Mouse (Mus musculus) adipocyte (in vitro differentiated cells): ENCODE results near the gene Sdf4.

Experiments used
- DNase-seq: peaks from one replicate; pipeline ENCODE4 v3.0.0-alpha.2; 2016; ENCODE audit warnings: low spot score

Gene Sdf4

DNA sequence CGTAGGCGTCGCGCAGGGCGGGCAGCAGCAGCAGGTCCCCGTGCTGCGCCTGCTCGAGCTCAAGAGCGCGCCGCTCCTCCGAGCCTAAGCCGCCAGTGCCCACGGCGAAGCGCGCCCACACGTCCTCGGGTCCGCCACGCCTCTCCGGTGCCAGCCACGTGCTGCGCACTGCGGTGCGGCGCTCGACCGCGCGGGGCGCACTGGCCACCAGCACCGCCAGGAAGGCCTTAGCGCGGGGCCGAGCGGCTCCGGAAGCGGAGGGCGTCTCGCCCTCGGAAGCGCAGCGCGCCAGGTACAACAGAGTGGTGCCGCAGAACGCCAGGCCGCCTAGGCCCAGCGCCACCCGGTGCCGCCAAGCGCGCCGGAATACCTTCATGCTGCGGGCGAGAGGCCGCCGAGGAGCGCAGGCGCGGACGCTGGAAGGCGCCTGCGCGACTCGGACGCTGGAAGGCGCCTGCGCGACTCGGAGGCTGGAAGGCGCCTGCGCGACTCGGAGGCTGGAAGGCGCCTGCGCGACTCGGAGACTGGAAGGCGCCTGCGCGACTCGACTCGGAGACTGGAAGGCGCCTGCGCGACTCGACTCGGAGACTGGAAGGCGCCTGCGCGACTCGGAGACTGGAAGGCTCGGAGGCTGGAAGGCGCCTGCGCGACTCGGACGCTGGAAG is at the start of gene Sdf4, which contains the start of gene B3galt6:
Sdf4 (plus strand) TSS at position 632 of the 665 bp plus-strand sequence.
B3galt6 (minus strand) TSS at position 409 of the 665 bp plus-strand sequence.
- peak; percentile 82 for DNase-seq

DNA sequence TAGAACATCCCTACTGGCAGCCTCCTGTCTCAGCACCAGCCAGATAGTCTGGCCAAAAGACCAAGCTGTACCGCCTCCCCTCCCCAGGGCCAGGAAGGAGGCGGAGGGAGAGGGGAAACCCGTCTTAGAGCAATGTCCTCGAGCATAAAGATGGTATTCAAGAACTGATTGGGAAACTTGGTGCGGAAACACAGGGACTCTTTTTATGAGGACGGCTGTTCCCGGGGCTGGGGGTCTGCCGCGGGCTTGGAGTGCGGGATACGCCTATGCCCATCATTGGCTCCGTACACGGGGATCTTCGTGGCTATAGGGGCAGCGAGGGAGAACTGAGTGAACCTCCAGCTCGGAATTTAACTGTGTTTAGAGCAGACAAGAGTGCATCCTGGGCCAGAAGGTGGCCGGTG is 49.6 kb upstream of the Sdf4 start:
- peak; percentile 33 for DNase-seq

DNA sequence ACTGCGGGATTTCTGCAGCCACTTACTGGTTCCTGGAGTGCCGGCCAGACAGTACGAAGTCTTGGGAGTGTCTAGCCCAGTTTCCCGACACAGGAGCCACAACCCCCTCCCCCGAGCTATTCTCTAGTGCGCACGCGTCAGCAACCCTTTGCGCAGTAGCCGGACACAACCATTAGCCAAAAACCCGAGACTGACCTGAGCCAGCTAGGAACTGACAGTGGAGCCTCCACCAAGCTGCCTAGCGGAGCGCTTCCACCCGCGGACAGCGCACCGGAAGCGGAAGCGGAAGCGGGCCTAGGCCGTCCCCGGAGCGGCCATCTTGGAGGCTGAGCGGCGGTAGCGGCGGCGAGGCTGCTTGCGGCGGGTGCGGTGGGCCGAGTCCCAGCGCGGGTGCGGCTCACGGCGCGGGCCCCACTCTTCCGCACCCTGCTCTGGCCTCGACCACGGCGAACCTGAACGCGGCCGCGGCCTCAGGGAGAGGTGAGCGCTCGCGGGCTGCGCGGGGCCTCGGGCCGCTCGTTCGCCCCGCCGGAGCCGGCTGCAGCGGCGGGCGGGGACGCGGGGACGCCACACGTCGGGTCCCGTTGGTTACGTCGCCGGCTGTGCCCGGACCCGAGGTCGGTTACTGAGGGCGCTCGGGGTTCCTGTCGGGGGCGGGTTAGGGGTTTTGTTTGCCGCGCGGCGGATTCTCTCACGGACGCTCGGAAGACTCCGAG is 49.0 kb upstream of the Sdf4 start, which contains the start of gene Ube2j2:
Ube2j2 (plus strand) TSS at position 298 of the 716 bp plus-strand sequence.
- DNase-seq = peak; percentile 97

DNA sequence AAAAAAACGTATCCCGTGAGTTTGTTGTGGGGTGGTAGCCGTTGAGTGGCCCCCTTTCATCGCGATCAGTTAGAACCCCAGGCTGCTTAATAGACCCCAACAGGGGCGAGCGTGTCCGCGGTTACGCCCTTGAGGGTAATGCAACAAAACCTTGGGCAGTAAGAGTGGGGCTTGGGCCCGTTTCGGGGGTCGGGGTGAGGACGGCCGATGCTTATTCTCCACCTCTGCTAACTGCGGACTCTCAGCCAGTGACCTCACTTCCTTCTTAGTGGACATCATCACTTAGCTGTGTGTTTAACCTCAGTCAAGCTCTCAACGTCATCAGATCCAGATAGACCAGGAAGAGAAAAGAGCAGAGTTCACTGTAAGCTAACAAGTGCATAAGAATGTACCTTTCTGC is 48.4 kb upstream of the Sdf4 start:
- no peak for DNase-seq

DNA sequence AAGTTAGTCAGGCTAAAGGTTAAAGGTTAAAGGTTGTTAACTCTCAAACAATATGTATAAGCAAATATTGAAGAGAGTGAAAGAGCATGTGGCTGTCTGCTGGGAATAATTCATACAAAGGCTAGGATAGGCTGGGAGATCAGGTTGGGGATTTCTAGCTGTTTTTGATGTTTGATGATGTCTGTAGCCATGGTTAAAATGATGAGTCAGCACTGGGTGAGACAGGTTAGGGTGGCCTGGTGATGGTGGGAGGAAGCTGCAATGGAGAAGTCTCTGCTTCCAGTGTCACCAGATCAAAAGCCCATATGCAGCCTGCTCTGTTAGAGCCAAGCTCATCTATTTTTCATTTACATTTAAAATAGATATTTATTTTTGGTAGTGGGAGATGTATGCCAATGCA is 45.6 kb upstream of the Sdf4 start:
- DNase-seq = no peak

DNA sequence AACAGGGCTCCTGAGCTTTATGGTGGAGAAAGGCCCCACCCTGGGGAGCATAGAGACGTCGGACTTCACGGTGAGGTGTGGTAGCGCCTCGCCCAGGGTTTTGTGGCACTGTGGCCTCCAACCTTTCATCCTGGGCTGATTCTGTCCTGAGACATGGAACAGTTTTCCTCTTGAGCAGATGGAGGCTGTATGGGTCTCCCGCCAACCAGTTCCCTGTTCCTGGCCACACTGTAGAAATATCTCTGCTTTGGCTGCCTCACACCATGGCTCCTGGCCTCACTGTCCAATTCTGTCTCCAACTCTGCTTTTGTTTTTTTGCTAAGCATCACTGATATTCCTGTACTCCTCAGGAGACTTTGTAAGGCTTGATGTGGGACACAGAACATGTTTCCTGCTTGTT is 37.2 kb upstream of the Sdf4 start:
- no peak for DNase-seq

DNA sequence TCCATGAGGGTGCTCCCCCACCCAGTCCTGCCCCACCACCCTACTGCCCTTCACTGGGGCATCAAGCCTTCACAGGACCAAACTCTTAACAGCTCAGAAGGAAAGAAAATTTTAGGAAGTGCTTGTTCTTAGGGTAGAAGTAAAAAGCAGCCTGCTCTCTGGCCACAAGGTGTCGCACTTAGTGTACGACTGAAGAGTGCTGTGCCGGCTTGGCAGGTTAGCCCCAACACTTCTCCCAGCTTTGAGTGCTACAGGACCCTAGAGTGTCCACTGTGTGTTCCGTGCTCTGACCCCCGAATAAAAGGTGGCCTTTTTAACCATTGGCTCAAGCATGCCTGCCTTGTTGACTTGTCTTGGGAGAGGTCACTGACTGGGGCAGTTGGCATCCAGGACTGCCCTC is 33.4 kb upstream of the Sdf4 start:
- peak; percentile 76 for DNase-seq

DNA sequence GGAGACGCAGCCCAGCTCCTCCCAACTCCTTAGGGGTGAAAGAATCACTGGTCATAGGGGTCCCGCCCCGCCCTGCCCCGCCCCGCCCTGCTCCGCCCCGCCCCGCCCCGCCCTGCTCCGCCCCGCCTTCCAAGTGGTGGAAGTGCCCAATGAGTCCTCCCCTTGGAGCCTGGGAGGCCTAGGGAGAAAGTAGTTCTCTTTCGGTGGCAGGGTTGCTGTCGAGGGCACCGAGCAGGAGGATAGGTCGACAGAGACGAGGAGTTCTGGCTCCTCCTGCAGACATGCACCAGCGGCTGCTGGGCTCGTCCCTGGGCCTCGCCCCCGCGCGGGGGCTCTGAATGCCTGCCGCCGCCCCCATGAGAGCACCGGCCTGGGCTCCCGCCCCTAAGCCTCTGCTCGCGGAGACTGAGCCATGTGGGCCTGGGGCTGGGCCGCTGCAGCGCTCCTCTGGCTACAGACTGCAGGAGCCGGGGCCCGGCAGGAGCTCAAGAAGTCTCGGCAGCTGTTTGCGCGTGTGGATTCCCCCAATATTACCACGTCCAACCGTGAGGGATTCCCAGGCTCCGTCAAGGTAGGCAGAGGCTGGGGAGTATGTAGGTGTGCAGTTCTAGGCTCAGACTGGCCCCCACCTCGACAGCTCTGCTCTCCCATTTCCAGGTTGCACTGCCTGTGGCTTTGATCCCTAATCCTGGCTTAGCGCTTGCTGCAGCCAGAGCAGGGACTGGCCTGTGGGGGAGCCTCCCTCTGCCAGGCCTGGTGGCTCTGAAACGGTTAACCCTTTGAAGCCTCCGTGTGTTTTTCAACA is 30.3 kb upstream of the Sdf4 start, which contains the start of gene C1qtnf12:
C1qtnf12 (plus strand) TSS at position 152 of the 805 bp plus-strand sequence.
- DNase-seq = no peak

DNA sequence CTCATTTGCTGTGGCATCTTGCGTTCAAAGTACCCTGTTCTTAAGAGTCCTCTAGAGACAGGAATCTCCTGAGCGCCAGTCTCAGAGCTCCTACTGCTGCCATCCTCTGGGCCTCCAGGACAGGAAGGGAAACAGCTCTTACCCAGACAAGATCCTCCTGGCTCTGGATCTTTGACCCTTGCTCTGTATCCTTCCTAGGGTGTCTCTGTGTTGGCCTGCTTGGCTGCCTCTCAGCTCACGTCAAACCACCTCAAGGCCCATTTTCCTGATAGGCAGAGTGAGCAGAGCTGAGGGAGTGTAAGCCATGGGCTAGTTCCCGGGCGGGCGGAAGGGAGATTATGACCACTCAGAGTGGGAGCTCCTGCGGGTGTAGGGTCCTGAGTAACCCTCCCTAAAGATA is 29.6 kb upstream of the Sdf4 start:
- peak; percentile 54 for DNase-seq

DNA sequence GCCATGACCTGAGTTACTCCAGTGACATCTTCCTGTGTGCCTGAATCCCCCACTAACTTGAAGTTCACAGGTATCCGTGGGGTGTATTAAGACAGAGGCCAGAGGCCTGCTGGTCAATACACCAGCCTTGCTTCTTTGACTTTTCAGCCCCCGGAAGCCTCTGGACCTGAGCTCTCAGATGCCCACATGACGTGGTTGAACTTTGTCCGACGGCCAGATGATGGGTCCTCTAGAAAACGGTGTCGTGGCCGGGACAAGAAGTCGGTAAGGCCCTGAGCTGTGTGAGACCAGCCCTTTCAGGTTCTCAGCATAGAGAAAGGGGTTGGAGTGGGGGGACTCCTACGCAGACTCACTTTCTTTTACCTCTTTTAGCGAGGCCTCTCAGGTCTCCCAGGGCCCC is 28.3 kb upstream of the Sdf4 start:
- DNase-seq = no peak

DNA sequence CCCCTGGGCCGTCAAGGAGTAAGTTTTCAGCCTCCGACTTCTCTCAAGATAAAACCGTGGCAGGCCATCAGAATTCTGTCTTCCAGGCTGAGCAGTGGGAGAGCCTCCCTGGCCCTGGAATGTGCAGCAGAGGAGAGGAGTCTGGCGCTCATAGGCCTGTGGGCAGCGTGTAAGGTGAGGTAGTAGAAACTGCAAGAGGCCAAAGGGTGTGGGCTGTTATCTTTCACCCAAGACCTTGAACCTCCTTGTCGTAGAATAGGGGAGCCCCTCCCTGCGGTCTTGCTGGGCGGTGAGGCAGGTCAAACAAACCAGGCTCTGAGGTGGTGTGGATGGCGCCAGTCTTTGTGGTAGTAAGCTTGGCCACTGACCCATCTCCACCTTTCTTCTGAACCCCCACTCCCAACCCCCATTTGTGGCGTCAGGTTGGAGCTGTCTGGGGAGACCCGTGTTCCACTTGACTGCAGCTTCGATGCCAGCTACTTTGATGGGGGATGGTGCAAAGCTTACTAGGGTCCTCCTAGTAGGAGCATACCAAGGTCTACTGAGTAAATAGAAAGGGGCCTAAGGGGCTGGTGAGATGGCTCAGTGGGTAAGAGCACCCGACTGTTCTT is 23.5 kb upstream of the Sdf4 start:
- no peak for DNase-seq

DNA sequence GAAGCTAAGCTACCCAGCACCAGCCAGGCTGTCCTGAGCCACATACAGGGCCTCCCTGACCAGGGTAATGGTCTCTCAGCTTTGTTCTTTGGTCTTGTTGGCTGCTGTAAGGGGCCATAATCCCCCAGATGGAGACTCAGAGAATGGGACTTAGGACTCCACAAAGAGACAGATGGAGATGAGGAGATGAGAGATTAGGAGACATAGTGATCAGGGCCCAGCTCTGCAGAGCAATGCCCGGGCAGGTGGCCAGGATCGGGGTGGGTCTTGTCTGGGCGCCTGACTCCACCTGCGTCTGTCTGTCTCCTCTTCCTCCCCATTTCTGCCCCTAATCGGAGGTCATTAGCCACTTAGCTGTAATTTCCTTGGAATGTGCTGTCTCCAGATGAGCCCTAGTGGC is 22.4 kb upstream of the Sdf4 start:
- DNase-seq = no peak

DNA sequence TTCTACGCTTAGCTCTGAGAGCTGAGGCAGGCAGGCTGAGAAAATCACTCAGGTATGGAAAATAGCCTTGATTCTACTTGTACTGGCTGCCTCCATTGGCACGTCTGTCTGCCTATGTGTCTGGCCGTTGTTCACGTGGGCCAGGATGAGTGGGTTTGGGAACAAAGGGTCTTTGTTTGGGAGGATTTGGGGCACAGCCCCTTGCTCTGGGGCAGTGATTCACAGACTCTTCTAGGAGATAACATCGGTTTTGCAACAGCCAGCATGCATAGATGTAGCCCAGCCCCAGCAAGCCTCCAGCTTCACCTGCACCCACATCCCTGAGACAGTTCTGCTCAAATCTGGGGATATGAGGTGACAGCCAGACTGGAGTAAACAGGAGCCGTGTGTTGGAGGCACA is 20.0 kb upstream of the Sdf4 start:
- no peak for DNase-seq

DNA sequence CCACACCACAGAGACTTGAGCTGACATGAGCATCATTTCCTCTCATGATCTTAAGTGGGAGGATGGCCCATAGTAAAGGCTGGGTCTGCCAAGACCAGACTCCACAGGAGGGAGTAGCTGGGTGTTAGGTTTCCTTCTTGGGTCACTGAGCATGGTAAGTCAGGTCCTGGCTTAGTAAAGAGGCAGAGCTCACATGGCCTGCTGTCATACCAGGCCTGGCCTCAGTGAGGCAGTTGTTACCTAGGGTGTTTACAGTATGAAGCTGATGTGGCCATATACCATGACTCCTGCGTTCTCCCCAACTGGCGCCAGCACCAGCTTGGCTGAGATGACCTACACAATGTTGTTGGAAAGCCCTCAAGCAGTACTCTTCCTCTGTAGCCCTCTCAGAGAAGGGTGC is 19.4 kb upstream of the Sdf4 start:
- DNase-seq = no peak

DNA sequence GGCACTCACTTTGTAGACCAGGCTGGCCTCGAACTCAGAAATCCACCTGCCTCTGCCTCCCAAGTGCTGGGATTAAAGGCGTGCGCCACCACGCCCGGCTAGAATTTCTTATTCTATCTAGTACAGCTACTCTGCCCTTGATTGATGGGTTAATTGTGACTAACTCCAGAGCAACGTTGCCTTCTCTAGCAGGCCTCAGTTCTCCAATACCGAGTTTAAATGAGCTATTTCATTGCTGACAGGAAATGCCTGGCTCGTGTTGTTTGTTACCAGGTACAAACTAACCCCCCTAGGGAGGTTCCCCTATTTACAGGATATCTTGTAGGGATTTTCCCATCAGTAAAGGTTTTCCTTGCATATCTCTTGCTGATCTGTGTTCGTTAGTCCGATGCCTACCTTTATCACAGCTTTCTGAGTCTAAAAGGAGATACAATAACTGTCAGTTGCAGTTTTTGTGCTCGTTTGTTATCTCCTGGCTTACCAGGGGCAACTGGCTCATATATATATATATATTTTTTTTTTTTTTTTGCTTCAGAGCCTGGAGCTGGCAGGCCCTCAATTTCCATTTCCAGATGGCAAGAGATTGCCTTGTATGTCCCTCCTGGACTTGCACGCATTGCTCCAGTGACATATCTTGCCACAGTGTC is 11.1 kb upstream of the Sdf4 start:
- DNase-seq = no peak

DNA sequence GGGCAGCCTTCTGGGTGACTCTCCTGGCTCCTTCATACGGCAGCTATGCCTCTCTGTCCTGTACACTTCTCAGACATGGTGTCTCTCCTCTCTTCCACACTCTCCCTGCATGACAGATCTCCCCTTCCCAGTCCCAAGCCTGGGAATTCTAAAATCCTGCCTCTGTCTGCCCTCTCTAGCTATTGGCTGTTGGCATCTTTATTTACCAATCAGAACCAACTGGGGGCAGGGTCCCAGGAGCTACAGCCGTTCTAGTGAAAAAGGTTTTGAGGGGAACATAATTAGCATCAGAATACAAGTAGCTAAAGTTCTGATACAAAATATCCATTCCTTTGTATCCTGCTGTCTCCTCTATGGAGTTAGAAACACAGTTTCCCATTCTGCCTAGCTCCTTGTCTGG is 8.9 kb upstream of the Sdf4 start:
- DNase-seq = no peak

DNA sequence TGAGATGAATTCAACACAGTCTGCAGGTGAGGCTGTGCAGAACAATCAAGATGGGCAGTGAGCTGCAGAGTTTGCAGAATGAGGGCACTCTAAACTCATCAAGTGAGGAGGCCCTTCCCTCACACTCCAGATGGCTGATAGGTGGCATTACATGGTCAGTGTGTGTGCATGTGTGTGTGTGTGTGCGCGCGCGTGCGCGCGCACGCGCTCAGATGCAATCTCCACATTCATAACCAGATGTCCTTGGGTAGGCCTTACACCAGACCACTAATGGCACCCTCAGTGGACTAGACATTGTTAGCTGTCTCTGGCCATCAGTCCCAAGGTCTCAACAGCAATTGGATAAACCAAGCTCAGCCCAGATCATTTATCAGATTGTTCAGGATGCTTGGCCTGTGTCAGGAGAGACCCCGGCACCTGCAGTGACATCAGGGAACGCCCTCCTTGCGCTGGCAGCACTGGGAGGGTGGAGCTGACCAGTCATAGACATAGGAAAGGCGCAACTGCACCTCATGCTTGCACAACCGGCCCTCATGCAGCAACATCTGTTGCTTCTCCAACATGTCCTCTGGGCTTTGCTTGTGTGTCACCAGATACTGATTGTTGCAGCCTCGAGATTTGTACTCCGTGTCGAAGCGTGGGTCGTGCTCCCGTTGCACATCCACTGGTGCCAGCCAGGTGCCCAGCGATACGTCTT is 1.3 kb upstream of the Sdf4 start:
- no peak for DNase-seq

DNA sequence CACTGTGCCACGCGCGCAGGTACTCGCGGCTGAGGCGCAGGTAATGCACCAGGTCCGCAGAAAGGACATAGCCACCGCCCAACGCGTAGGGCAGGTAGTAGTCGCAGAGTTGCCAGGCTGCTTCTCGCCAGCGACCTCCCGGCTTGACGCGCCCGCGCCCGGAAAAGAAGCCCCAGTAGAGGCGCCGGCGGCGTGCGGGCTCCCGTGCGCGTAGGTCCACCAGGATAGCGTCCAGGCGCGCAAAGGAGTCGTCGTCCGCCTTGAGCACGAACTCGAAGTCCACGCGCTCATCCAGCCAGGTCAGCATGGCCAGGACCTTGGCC is 803 bp upstream of the Sdf4 start:
- no peak for DNase-seq

DNA sequence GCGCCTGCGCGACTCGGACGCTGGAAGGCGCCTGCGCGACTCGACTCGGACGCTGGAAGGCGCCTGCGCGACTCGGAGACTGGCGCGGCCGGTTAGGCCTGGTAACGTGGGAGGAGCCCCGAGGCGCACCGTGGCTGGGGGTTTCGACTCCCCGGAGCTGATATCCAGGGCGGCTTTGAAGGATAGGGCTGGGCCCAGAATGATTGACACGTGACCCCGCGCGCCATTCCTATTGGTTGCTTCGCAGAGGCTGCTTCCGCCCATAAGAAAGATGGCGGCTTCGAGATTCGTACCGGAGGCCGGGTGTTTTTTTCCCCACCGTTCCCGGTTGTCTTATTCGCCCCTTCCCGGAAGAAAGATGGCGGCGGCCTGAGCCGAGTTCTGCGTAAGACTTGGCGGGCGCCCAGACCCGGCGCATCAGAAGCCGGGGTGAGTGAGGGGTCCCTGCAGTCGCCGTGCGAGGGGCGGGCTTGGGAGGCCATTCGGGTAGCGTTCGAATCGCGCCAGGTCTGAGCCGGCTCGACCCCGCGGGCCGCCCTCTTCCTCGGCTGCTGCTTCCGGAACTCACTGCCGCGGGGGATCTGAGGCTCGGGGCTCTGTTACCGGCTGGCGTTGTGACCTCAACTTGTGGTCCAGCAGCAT is 355 bp downstream of the Sdf4 start:
- DNase-seq = peak; percentile 96

DNA sequence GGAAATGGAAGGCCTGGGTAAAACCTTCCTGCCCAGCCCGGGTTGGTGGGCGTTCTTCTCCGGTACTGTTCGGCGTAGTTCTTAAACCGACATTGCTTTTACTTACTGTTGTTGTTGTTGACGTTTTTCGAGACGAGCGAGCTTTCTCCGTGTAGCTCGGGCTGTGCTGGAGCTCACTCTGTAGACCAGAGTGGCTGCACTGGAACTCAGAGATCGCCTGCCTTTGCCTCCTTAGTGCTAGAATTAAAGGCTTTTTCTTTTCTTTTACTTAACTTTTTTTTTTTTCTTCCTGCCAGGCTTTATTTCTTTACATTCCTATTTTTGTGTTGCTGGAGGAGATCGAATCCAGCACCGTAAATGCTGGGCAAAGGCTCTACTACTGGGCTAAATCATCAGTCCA is 934 bp downstream of the Sdf4 start:
- DNase-seq = no peak

DNA sequence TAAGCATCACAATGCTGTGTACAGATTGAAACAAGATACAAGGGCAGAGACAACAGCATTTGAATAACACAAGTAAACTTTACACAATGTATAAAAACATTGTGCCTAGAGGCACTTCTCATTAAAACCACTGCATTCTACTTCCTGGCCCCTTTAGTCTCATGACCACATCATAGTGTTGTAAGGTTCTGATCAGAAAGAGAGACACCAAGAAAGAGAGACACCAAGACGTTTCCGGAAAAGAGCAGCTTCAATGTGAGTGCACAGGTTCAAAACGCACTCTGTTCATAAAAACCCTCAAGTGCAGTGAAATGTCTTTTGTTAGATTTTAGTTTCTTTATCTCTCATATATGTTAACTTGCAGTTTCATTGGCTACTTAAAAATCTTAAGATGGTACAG is 11.4 kb downstream of the Sdf4 start:
- DNase-seq = no peak
